Mouse (Mus musculus): ENCODE measurements around the gene 1700021F05Rik.

- TF ChIP-seq CTCF (IDR thresholded peaks at IDR 0.05; ENCODE audit: low read depth) (no peak), EP300 (IDR thresholded peaks at IDR 0.05; ENCODE audit: low read depth) (no peak)
Measured at GRCm38 (mm10) chr10:43487441-43488010, 53.3 kb downstream of the 1700021F05Rik start.
